Mouse (Mus musculus): ENCODE measurements around the gene Tnrc18. TPM values are rescaled to one million over a fixed set of nuclear protein-coding genes. Genes with fewer than 3 reads are reported as not detected.
A peak's percentile ranks its signal among the peaks of the same experiment; 100 is the strongest.

The Tnrc18 gene
- polyA plus RNA-seq, 1 experiment from 2014 or later, result 17.1 TPM

DNA sequence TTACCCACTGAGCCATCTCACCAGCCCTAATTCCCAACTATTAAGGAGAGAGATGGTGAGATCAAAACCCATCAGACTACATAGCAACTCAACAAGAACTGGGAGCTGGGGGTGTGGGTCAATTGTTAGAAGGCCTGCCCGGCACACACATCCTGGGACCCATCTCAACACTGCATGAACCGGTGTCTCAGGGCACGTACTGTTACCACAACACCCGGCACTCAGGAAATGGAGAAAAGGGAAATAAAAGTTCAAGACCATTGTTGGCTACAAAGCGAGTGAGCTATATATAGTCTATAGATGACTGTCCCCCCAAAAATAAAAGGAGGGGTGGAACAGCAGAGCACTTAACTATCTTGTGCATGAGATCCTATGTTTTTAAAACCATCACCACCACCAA is 30.8 kb downstream of the Tnrc18 start:
- Histone ChIP-seq H3K4me3 (no peak overlapping the region), H3K27me3 (no peaks in the 10 kb centered on the region), H3K27ac (no peak overlapping the region), H3K36me3 (peaks cover 39% of the 10 kb centered on the region), H3K4me2 (no peak overlapping the region), H3K4me1 (replicated peaks) (peaks cover 14% of the 10 kb centered on the region), H3K9ac (no peak overlapping the region), H3K9me3 (replicated peaks) (no peaks in the 10 kb centered on the region)
- ATAC-seq (replicated peaks; ENCODE audit: insufficient number of reproducible peaks, insufficient read depth, low FRiP score, low read depth), result no peak
- 77% methylated on average over 5 of the region's 5 CpGs for WGBS

DNA sequence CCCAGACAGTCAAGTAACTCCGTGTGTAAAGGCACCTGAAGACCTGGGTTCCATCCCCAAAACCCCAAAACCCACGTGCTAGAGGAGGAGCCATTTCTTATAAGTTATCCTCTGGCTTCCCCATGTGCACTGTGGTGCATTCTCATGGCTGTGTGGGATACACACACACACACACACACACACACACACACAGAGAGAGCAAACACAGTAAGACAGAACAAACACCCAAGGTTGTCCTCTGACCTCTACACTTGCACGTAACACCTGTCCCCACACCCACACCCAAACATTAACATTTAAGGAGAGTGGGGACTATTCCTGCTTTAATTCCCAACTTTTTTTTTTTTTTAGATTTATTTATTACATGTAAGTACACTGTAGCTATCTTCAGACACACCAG is 31.2 kb downstream of the Tnrc18 start:
- H3K27me3 ChIP-seq, result no peaks in the 10 kb centered on the region
- H3K4me2 ChIP-seq, result no peak overlapping the region
- 84% methylated on average over 3 of the region's 3 CpGs for WGBS
- peaks cover 39% of the 10 kb centered on the region for H3K36me3 ChIP-seq
- peaks cover 17% of the 10 kb centered on the region for H3K4me1 ChIP-seq (replicated peaks)
- ATAC-seq (replicated peaks; ENCODE audit: insufficient number of reproducible peaks, insufficient read depth, low FRiP score, low read depth), result no peak
- H3K27ac ChIP-seq, result no peak overlapping the region
- no peak overlapping the region for H3K4me3 ChIP-seq
- H3K9me3 ChIP-seq (replicated peaks), result no peaks in the 10 kb centered on the region
- H3K9ac ChIP-seq, result no peak overlapping the region

DNA sequence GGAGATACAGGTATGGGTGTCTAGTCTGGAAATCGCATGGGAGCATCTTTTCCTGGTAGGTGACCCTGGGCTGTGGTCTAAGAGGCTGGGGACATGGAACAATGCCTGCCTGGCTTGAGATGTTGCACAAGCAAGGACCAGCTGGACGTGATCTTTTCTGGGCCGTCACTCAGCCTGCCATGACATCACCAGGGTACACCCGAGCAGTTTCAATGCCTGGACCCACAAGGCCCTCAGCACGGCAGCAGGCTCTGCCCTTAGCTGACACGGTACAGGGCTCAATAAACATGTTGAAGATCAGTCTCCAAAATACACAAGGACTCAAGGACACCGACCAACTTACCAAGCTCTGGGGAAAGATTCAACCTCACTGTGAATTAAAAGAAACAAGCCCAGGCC is 34.3 kb downstream of the Tnrc18 start:
- H3K9me3 ChIP-seq (replicated peaks), result no peaks in the 10 kb centered on the region
- H3K4me1 ChIP-seq (replicated peaks), result peaks cover 36% of the 10 kb centered on the region
- WGBS, result 42% methylated on average over 7 of the region's 7 CpGs
- no peaks in the 10 kb centered on the region for H3K27me3 ChIP-seq
- H3K36me3 ChIP-seq, result peaks cover 21% of the 10 kb centered on the region
- no peak overlapping the region for H3K9ac ChIP-seq
- ATAC-seq (replicated peaks; ENCODE audit: insufficient number of reproducible peaks, insufficient read depth, low FRiP score, low read depth), result no peak
- no peak overlapping the region for H3K4me3 ChIP-seq
- no peak overlapping the region for H3K4me2 ChIP-seq
- no peak overlapping the region for H3K27ac ChIP-seq

DNA sequence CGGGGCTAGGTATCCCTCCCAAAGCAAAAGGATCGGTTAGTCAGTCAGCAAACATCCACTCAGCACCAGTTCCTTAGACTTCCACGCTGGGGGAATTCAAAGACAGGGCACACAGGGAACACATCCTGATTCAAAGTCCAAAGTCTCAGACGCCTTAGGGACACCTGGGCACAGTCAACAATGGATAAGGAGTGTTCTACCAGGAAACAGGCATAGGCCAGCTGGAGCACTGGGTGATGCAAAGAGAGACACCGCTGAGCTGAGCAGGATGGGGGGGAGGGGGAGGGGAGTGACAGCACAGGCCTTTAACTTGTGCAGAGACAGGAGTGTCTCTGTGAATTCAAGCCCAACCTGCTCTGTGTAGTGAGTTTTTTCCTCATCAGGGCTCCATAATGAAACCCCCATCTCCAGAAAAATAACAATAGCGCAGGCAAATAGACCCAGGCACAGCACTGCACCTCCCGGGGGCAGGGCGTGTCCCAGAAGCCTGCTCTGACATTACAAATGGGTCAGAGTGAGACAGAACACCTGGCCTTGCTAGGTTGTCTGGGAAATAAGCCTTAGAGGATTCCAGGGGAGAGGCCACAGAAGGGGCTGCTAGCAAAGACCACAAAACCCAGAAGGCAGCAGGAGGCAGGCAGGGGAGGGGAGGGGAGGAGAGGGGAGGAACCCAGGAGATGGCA is 34.9 kb downstream of the Tnrc18 start:
- Histone ChIP-seq H3K4me1 (replicated peaks) (peaks cover 37% of the 10 kb centered on the region), H3K36me3 (peaks cover 15% of the 10 kb centered on the region)
- 74% methylated on average over 8 of the region's 8 CpGs for WGBS

DNA sequence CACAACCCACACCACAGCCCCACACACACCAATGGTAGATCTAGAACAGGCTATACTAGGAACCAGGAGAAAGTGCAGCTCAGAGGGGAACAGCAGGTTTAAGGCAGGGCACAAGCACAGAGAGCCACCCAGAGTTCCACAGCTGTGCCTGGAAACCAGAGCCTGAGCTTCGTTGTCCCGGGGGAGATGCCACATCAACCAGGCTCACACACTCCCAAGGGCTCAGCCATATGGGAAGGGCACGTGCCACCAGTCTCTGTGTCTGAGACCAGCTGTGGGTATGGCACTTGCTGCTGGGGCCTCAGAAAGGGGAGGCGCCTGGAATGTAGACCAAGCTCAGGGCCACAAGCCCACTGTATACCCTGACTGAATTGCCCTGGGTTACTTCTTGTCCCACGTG is 36.9 kb downstream of the Tnrc18 start:
- peaks cover 15% of the 10 kb centered on the region for H3K36me3 ChIP-seq
- 0 out of 2 replicates have a peak, but pooled peaks have one; percentile 32 for ATAC-seq (replicated peaks; ENCODE audit: insufficient number of reproducible peaks, insufficient read depth, low FRiP score, low read depth)
- H3K4me3 ChIP-seq, result no peak overlapping the region
- WGBS, result 56% methylated on average over 5 of the region's 5 CpGs
- no peak overlapping the region for H3K9ac ChIP-seq
- no peak overlapping the region for H3K4me2 ChIP-seq
- H3K4me1 ChIP-seq (replicated peaks), result peaks cover 37% of the 10 kb centered on the region
- H3K9me3 ChIP-seq (replicated peaks), result no peaks in the 10 kb centered on the region
- H3K27me3 ChIP-seq, result no peaks in the 10 kb centered on the region
- H3K27ac ChIP-seq, result no peak overlapping the region

More for the DNA sequence above, 34.9 kb downstream of the Tnrc18 start:
- H3K4me2 ChIP-seq, result no peak overlapping the region
- no peak for ATAC-seq (replicated peaks; ENCODE audit: insufficient number of reproducible peaks, insufficient read depth, low FRiP score, low read depth)
- H3K9ac ChIP-seq, result no peak overlapping the region
- H3K27ac ChIP-seq, result no peak overlapping the region
- H3K27me3 ChIP-seq, result no peaks in the 10 kb centered on the region
- no peaks in the 10 kb centered on the region for H3K9me3 ChIP-seq (replicated peaks)
- H3K4me3 ChIP-seq, result no peak overlapping the region

DNA sequence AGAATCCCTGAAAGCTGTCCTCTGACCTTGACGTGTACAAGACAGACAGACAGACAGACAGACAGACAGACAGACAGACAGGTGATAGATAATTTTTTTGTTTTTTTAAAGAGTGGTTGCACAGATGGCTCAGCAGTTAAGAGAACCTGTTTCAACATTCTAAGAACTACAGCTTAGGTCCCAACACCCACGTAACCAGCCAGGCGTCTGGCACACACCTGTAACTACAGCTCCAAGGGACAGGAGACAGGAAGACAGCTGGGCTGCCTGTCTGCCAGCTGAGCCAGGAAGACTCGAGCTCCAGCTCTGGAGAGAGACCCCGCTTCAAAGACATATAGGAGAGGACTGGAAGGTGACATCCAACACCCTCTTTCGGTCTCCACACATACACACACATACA is 38.6 kb downstream of the Tnrc18 start:
- Histone ChIP-seq H3K4me1 (replicated peaks) (peaks cover 37% of the 10 kb centered on the region), H3K27ac (no peak overlapping the region), H3K4me2 (no peak overlapping the region), H3K9me3 (replicated peaks) (no peaks in the 10 kb centered on the region), H3K4me3 (no peak overlapping the region), H3K9ac (no peak overlapping the region), H3K36me3 (peaks cover 32% of the 10 kb centered on the region), H3K27me3 (no peaks in the 10 kb centered on the region)
- no peak for ATAC-seq (replicated peaks; ENCODE audit: insufficient number of reproducible peaks, insufficient read depth, low FRiP score, low read depth)
- 77% methylated on average over 6 of the region's 6 CpGs for WGBS

DNA sequence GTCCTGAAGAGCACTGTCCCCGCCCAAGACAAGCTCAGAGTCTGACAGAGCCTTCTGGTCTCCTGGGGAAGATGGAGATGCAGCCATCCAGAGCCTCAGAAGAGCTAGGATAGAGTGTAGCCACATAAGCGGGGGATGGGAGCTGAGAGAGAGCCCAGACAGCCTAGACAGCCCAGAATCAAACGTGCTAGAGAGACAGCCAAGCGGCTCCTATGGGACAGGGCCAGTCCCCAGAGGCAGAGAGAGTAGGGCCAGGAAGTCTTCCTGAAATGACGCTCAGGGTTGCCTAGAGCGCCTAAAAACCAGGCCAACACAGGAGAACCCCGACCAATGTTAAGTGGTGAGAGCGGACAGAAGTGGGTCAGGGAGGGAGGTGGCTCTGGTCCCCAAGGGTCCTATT is 39.3 kb downstream of the Tnrc18 start:
- no peak overlapping the region for H3K9ac ChIP-seq
- H3K4me2 ChIP-seq, result no peak overlapping the region
- H3K27ac ChIP-seq, result 0 out of 2 replicates have a peak overlapping the region, but pooled peaks have one; percentile 7
- H3K36me3 ChIP-seq, result peaks cover 39% of the 10 kb centered on the region
- no peaks in the 10 kb centered on the region for H3K9me3 ChIP-seq (replicated peaks)
- no peaks in the 10 kb centered on the region for H3K27me3 ChIP-seq
- no peak for ATAC-seq (replicated peaks; ENCODE audit: insufficient number of reproducible peaks, insufficient read depth, low FRiP score, low read depth)
- peaks cover 35% of the 10 kb centered on the region for H3K4me1 ChIP-seq (replicated peaks)
- 61% methylated on average over 8 of the region's 8 CpGs for WGBS
- no peak overlapping the region for H3K4me3 ChIP-seq

DNA sequence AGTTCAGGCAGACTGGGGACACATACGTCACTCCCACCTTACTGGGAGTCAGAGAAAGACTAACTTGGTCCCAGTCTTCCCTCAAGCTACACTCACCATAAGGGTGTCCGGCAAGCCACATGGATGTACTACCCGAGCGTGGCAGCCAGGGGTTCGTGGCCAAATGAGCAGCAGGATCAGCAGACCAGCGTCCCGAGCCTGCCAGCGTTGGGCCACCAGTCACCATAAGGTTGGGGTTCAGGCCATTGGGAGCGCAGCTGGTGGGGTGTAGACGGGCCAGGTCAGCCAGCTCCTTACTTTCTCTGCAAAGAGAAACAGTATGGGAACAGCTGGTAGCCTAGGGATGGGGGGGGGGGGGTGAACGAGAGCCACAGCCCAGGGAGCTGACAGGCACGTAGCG is 41.4 kb downstream of the Tnrc18 start:
- peaks cover 30% of the 10 kb centered on the region for H3K4me1 ChIP-seq (replicated peaks)
- no peak for ATAC-seq (replicated peaks; ENCODE audit: insufficient number of reproducible peaks, insufficient read depth, low FRiP score, low read depth)
- H3K36me3 ChIP-seq, result peaks cover 56% of the 10 kb centered on the region
- WGBS, result 83% methylated on average over 13 of the region's 13 CpGs
- H3K4me2 ChIP-seq, result no peak overlapping the region
- no peak overlapping the region for H3K4me3 ChIP-seq
- no peak overlapping the region for H3K9ac ChIP-seq
- H3K9me3 ChIP-seq (replicated peaks), result no peaks in the 10 kb centered on the region
- no peak overlapping the region for H3K27ac ChIP-seq
- no peaks in the 10 kb centered on the region for H3K27me3 ChIP-seq

DNA sequence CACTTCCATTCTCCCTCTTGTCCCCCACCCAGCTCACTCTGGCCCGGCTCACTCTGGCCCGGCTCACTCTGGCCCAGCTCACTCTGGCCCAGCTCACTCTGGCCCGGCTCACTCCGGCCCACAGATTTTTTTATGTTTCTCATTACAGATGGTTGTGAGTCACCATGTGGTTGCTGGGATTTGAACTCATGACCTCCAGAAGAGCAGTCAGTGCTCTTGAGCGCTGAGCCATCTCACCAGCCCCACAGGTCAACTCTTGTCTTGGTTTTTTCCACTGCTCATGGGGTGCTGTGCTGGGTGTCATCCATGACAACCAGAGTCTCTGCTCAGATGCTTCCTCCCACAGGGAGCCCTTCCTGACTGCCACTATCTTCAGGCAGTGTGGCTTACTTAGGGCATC is 42.7 kb downstream of the Tnrc18 start:
- no peak overlapping the region for H3K27ac ChIP-seq
- H3K27me3 ChIP-seq, result no peaks in the 10 kb centered on the region
- 87% methylated on average over 5 of the region's 5 CpGs for WGBS
- H3K36me3 ChIP-seq, result peaks cover 61% of the 10 kb centered on the region
- no peak overlapping the region for H3K4me2 ChIP-seq
- H3K4me1 ChIP-seq (replicated peaks), result peaks cover 34% of the 10 kb centered on the region
- no peak overlapping the region for H3K4me3 ChIP-seq
- H3K9me3 ChIP-seq (replicated peaks), result no peaks in the 10 kb centered on the region
- H3K9ac ChIP-seq, result no peak overlapping the region
- ATAC-seq (replicated peaks; ENCODE audit: insufficient number of reproducible peaks, insufficient read depth, low FRiP score, low read depth), result no peak

DNA sequence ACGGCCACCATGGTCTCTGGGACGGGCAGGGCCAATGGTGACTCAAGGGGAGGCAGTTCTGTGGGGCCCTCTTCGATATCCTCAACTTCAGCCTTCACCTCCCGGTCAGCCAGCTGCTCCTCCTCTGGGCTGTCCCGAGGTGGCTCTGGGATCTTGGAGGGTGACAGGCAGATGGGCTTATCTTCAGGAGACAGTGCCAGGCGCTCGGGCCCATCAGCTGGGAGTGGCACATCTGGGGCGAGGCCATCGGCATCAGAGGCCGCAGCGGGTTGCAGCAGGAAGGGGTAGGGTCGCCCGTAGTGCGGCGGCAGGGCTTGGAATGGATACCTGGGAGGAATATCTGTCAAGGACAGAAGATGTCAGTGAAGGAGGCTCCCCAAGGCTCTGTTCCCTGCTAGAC is 45.5 kb downstream of the Tnrc18 start:
- Histone ChIP-seq H3K4me3 (no peak overlapping the region), H3K27ac (no peak overlapping the region), H3K36me3 (peaks cover 67% of the 10 kb centered on the region), H3K9me3 (replicated peaks) (no peaks in the 10 kb centered on the region), H3K27me3 (no peaks in the 10 kb centered on the region), H3K4me1 (replicated peaks) (peaks cover 40% of the 10 kb centered on the region), H3K9ac (no peak overlapping the region), H3K4me2 (no peak overlapping the region)
- ATAC-seq (replicated peaks; ENCODE audit: insufficient number of reproducible peaks, insufficient read depth, low FRiP score, low read depth), result no peak
- WGBS, result 72% methylated on average over 15 of the region's 15 CpGs

DNA sequence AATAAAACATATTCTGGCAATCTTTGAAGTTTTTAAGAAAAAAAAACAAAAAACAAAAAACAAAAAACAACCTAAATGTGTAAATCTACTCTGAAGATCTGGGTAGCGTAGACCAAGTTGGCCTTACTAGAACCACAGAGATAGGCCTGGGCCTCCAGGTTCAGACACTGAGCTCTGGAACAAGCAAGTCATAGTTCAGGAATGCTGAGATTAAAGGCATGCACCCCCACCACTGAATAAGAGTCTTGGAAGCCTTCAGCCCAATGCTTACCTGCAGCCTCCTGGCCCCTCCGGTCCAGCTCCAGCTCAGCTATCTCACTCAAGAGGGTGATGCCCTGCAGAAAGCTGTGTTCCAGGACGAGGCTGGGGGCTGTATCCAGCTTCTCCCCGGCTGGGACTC is 46.4 kb downstream of the Tnrc18 start:
- Histone ChIP-seq H3K36me3 (peaks cover 63% of the 10 kb centered on the region), H3K4me3 (no peak overlapping the region), H3K27ac (peak overlapping the region; percentile 13; the same call in 1 of the 2 replicates), H3K4me1 (replicated peaks) (peaks cover 40% of the 10 kb centered on the region), H3K9me3 (replicated peaks) (no peaks in the 10 kb centered on the region), H3K9ac (no peak overlapping the region), H3K4me2 (no peak overlapping the region), H3K27me3 (no peaks in the 10 kb centered on the region)
- ATAC-seq (replicated peaks; ENCODE audit: insufficient number of reproducible peaks, insufficient read depth, low FRiP score, low read depth), result no peak
- WGBS, result 37% methylated on average over 4 of the region's 4 CpGs

DNA sequence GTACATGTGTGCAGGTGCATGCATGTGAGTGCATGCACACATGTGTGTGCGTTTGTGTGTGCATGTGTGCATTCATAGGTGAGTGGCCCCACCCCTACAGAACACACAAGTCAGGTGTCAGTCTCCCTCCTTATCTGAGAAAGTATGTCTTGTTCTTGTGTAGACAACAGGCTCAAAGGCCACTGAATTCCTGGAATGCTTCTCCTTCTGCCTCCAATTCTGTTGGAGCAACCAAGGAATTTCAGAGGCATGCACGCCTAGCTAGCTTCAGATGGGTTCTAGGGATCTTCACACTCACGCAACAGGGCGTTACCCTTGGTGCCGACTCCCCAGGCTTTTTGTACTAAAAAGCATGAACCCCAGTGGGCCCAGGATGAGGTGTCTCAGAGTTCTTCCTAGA is 47.8 kb downstream of the Tnrc18 start:
- Histone ChIP-seq H3K9me3 (replicated peaks) (no peaks in the 10 kb centered on the region), H3K27ac (peak overlapping the region; percentile 49), H3K4me1 (replicated peaks) (peaks cover 40% of the 10 kb centered on the region), H3K4me2 (0 out of 2 replicates have a peak overlapping the region, but pooled peaks have one; percentile 5), H3K4me3 (no peak overlapping the region), H3K27me3 (no peaks in the 10 kb centered on the region), H3K9ac (no peak overlapping the region), H3K36me3 (peaks cover 63% of the 10 kb centered on the region)
- 40% methylated on average over 5 of the region's 5 CpGs for WGBS
- ATAC-seq (replicated peaks; ENCODE audit: insufficient number of reproducible peaks, insufficient read depth, low FRiP score, low read depth), result no peak

Measured in heart, embryonic 15.5 days (tissue).